Mouse (Mus musculus) E14TG2a.4 (cell line): ENCODE results near the gene Dmrta1.
A peak's percentile ranks its signal among the peaks of the same experiment; 100 is the strongest.

ENCODE experiments used
- CTCF ChIP-seq: conservative IDR thresholded peaks from 2 replicates; pipeline ENCODE4 v1.5.1; 2014; ENCODE audit warnings: low read length
- NANOG ChIP-seq: IDR thresholded peaks from 2 replicates; pipeline ENCODE4 v1.6.1; 2014; ENCODE audit warnings: borderline replicate concordance, low read length, mixed read lengths
- POU5F1 ChIP-seq: IDR thresholded peaks from 2 replicates; pipeline ENCODE4 v1.6.1; 2014; ENCODE audit warnings: low read length, borderline replicate concordance

- TF ChIP-seq CTCF (peak; percentile 48), NANOG (no peak), POU5F1 (no peak)
These were observed 13.5 kb downstream of the Dmrta1 start for GRCm38 (mm10) chr4:89692780-89693179.
